Mouse (Mus musculus) urinary bladder, postnatal 25 days (tissue): ENCODE data around the gene Zc3h18.
A peak's percentile ranks its signal among the peaks of the same experiment; 100 is the strongest.

Experiments
- DNase-seq: peaks from one replicate; pipeline ENCODE4 v3.0.0; 2022; ENCODE audit warnings: low spot score

The Zc3h18 gene

GRCm38 (mm10) chr8:122376365-122377231 is at the start of gene Zc3h18:
Gene Zc3h18 (plus strand): TSS chr8:122376609.
- DNase-seq = peak; percentile 99

- no peak for DNase-seq
These were observed 47.3 kb upstream of the Zc3h18 start for GRCm38 (mm10) chr8:122329072-122329471.

- DNase-seq = no peak
These were observed 46.7 kb upstream of the Zc3h18 start for GRCm38 (mm10) chr8:122329553-122330239.

- no peak for DNase-seq
These were observed 45.8 kb upstream of the Zc3h18 start for GRCm38 (mm10) chr8:122330446-122331133.

- DNase-seq = no peak
These were observed 45.3 kb upstream of the Zc3h18 start for GRCm38 (mm10) chr8:122331134-122331523.

- DNase-seq = peak; percentile 83
These were observed 43.5 kb upstream of the Zc3h18 start for GRCm38 (mm10) chr8:122332753-122333506.

GRCm38 (mm10) chr8:122333531-122333930 is 42.9 kb upstream of the Zc3h18 start:
- no peak for DNase-seq

GRCm38 (mm10) chr8:122334791-122335490 is 41.5 kb upstream of the Zc3h18 start:
- no peak for DNase-seq

GRCm38 (mm10) chr8:122335638-122336250 is 40.7 kb upstream of the Zc3h18 start:
- DNase-seq = no peak

- DNase-seq = no peak
These were observed 40.0 kb upstream of the Zc3h18 start for GRCm38 (mm10) chr8:122336251-122336910.

- DNase-seq = no peak
These were observed 37.6 kb upstream of the Zc3h18 start for GRCm38 (mm10) chr8:122338852-122339251.

- DNase-seq = no peak
These were observed 35.6 kb upstream of the Zc3h18 start for GRCm38 (mm10) chr8:122340761-122341160.

- no peak for DNase-seq
These were observed 34.6 kb upstream of the Zc3h18 start for GRCm38 (mm10) chr8:122341790-122342189.

- DNase-seq = no peak
These were observed 34.0 kb upstream of the Zc3h18 start for GRCm38 (mm10) chr8:122342362-122342761.

- DNase-seq = no peak
These were observed 33.6 kb upstream of the Zc3h18 start for GRCm38 (mm10) chr8:122342806-122343209.

GRCm38 (mm10) chr8:122343341-122343740 is 33.1 kb upstream of the Zc3h18 start:
- no peak for DNase-seq

- DNase-seq = no peak
These were observed 32.7 kb upstream of the Zc3h18 start for GRCm38 (mm10) chr8:122343758-122344157.

- DNase-seq = no peak
These were observed 32.2 kb upstream of the Zc3h18 start for GRCm38 (mm10) chr8:122344219-122344618.

- no peak for DNase-seq
These were observed 31.0 kb upstream of the Zc3h18 start for GRCm38 (mm10) chr8:122345181-122346095.
